Mouse (Mus musculus) lung, embryonic 16.5 days (tissue): ENCODE results near the gene S100a7a. TPM values are rescaled to one million over a fixed set of nuclear protein-coding genes. Genes with fewer than 3 reads are reported as not detected.
A peak's percentile ranks its signal among the peaks of the same experiment; 100 is the strongest.

Experiments used
- ATAC-seq: fragments of 200-750 bp; cut with Nextera tagmentation; 2 replicates; pipeline ENCODE4 v1.8.0; 2017; ENCODE audit warnings: low read depth, mild to moderate bottlenecking, moderate library complexity
- H3K27ac ChIP-seq: fragments of 300-500 bp; sonication (generic); 2 replicates; pipeline ENCODE4 v1.5.1; 2014; ENCODE audit warnings: mild to moderate bottlenecking, control low read depth, low read length
- H3K27me3 ChIP-seq: fragments of 300-500 bp; sonication (generic); 2 replicates; pipeline ENCODE4 v1.6.1; 2014; ENCODE audit warnings: low read depth, low read length, mixed read lengths; ENCODE audit not compliant: control insufficient read depth, insufficient read depth
- H3K36me3 ChIP-seq: fragments of 300-500 bp; sonication (generic); 2 replicates; pipeline ENCODE4 v1.6.1; 2014; ENCODE audit warnings: low read length; ENCODE audit not compliant: control insufficient read depth, insufficient read depth
- H3K4me1 ChIP-seq: fragments of 300-500 bp; sonication (generic); replicated peaks from 2 replicates; pipeline ENCODE4 v1.6.1; 2014; ENCODE audit warnings: low read length, mixed read lengths; ENCODE audit not compliant: control insufficient read depth, insufficient read depth
- H3K4me2 ChIP-seq: fragments of 300-500 bp; sonication (generic); 2 replicates; pipeline ENCODE4 v1.6.1; 2014; ENCODE audit warnings: low read depth, low read length, control low read depth
- H3K4me3 ChIP-seq: fragments of 300-500 bp; sonication (generic); 2 replicates; pipeline ENCODE4 v1.5.1; 2014; ENCODE audit warnings: mild to moderate bottlenecking, low read length, control low read depth
- H3K9ac ChIP-seq: fragments of 300-500 bp; sonication (generic); 2 replicates; pipeline ENCODE4 v1.6.1; 2014; ENCODE audit warnings: low read length, control low read depth
- H3K9me3 ChIP-seq: fragments of 300-500 bp; sonication (generic); 2 replicates; pipeline ENCODE4 v1.6.1; 2016; ENCODE audit warnings: low read length; ENCODE audit not compliant: control insufficient read depth
- WGBS: fragments of 180-500 bp; shearing (Covaris S2); extraction: QIAGEN DNeasy Blood & Tissue Kit; methylation state at CpG from one replicate; pipeline ENCODE4 v1.1.7; 2014; 5-methylcytosine and 5-hydroxymethylcytosine counted together
- polyA plus RNA-seq: library from polyadenylated mRNA; unstranded; fragments of >200 nt; fragmentation: Nextera tagmentation; extraction: Ambion mirVana; gene quantifications from 2 replicates; pipeline ENCODE4 v1.2.1, GENCODE M21; 2015

Gene S100a7a
- polyA plus RNA-seq, 1 experiment from 2014 or later: 0.11 TPM

DNA sequence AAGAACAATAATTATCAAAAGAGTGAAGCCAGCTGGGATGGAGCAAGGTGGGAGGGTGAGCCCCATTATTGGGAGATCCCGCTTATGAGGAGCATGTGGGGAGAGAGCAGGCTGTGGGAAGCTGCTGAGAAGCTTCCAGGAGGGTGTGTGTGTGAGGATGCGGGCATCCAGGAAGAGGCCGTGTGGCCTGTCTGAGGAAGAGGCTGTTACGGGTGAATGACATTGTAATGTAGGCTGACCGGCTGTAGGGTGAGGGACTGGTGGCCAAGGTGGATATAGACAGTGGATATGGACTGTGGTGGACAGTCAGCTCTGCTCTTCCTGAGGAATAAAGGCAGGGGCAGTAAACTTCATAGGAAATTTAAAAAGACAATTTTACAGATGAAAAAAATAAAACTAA is 28.3 kb upstream of the S100a7a start:
- Histone ChIP-seq H3K36me3 (no peaks in the 10 kb centered on the region), H3K4me1 (peaks cover 4% of the 10 kb centered on the region), H3K27me3 (no peaks in the 10 kb centered on the region), H3K9me3 (no peaks in the 10 kb centered on the region), H3K4me3 (no peak overlapping the region), H3K27ac (no peak overlapping the region; the same call in 1 of the 2 replicates), H3K4me2 (no peak overlapping the region), H3K9ac (no peak overlapping the region)
- WGBS: 69% methylated on average over 5 of the region's 5 CpGs
- no peak for ATAC-seq

DNA sequence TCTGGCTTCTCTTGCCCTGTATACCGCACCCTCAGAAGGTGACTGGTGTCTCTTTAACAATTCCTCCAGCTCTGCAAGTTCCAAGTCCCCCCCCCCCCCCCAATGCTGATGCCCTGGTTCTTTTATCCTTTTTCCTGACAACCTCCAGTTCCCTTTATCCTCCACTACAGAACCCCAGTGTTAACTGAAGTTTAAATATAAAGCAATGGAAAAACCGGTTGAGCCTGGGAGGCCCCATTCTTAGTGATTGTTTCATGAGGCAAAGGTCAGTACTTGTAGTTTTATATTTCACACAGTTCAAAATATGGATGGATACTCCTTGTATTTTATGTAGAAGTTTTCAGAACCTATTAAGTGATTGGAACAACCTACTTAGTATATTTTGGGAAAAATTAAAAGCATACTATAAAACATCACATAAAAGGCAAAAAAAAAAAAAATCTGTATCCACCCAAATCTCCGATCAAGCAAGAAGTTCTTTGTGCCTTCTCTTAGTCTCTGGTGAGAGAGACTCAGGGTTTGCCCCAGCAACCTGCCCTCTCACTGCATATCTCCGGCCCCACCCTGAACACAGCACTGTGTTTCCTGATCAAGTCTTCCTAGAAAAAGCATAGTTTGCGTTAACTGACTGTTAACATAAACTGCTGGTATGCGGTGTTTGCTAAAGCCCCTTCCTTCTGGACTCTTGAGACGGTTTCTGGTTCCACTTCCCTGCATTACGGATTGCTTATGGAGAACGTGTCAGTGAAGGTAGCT is 27.4 kb upstream of the S100a7a start:
- Histone ChIP-seq H3K9me3 (no peaks in the 10 kb centered on the region), H3K4me3 (no peak overlapping the region), H3K27me3 (no peaks in the 10 kb centered on the region), H3K4me2 (no peak overlapping the region), H3K9ac (no peak overlapping the region), H3K4me1 (peaks cover 4% of the 10 kb centered on the region), H3K27ac (peak overlapping the region; percentile 72), H3K36me3 (no peaks in the 10 kb centered on the region)
- 30% methylated on average over 9 of the region's 9 CpGs for WGBS
- peak; percentile 51; the same call in 1 of the 2 replicates for ATAC-seq

DNA sequence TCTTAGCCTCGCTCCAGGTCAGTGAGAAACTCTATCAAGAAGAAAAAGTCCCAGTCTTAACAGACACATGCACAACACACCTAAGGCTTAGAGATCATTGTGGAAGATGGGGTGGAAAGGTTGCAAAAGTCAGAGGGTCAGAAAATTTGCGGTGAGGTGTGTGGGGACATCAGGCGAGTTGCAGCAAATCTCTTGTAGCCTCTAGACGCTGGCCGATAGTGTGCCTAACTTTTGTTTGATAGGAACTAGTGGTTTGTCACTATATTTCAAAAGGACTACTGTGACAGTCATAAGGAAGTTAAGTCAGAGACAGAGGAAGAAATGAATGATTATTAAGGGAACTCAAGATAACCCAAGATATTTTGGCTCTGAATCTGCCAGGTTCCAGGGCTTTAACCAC is 26.5 kb upstream of the S100a7a start:
- 80% methylated on average over 5 of the region's 5 CpGs for WGBS
- ATAC-seq: no peak
- H3K9me3 ChIP-seq: no peaks in the 10 kb centered on the region
- H3K9ac ChIP-seq: no peak overlapping the region
- H3K4me2 ChIP-seq: no peak overlapping the region
- peak overlapping the region; percentile 72 for H3K27ac ChIP-seq
- H3K4me1 ChIP-seq: peaks cover 4% of the 10 kb centered on the region
- no peaks in the 10 kb centered on the region for H3K36me3 ChIP-seq
- H3K27me3 ChIP-seq: no peaks in the 10 kb centered on the region
- no peak overlapping the region for H3K4me3 ChIP-seq

DNA sequence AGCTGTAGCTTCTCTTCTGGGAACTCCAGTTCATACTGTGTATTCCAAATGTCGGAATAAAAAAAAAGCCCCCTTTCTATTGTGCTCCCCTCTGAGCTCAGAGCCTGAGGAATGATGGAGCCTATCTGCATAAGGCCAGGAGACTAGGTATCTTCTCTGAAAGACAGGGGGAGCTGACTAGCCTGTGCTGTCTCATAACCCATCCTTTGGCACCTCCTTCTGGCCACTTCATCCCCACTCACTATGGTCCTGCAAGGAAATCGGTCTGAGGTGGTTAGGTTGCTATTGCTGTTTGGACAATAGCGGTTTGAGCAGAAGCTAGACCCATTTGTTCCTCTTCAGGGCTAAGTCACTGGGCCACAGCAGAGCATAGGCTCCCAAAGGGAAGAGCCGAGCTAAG is 26.0 kb upstream of the S100a7a start:
- Histone ChIP-seq H3K27me3 (no peaks in the 10 kb centered on the region), H3K4me2 (no peak overlapping the region), H3K9me3 (no peaks in the 10 kb centered on the region), H3K4me3 (no peak overlapping the region), H3K4me1 (peaks cover 4% of the 10 kb centered on the region), H3K36me3 (no peaks in the 10 kb centered on the region), H3K9ac (no peak overlapping the region), H3K27ac (no peak overlapping the region)
- no peak for ATAC-seq
- WGBS: 54% methylated on average over 4 of the region's 4 CpGs

DNA sequence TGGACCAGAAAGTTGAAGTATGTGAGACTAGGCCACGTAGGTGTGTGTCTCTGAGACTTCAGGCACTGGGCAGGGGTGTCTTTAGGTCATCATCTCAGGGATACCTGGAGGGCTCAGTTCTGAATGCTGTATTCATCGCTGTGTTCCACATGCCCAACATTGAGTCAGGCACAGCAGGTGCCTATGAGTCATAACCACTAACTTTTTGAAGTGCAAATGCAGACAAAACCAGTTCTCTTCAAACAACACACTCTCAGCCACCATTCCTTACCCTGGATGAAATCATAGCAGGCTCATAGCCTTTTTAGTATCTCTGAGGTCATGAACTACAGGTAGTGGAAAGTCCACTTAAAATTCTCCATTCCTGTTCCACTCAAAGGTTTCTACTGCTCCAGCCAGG is 24.5 kb upstream of the S100a7a start:
- no peak for ATAC-seq
- WGBS: 61% methylated on average over 2 of the region's 2 CpGs
- Histone ChIP-seq H3K4me1 (no peaks in the 10 kb centered on the region; the same call in 1 of the 2 replicates), H3K36me3 (no peaks in the 10 kb centered on the region), H3K27ac (no peak overlapping the region), H3K9ac (no peak overlapping the region), H3K9me3 (no peaks in the 10 kb centered on the region), H3K4me2 (no peak overlapping the region), H3K27me3 (no peaks in the 10 kb centered on the region), H3K4me3 (no peak overlapping the region)

DNA sequence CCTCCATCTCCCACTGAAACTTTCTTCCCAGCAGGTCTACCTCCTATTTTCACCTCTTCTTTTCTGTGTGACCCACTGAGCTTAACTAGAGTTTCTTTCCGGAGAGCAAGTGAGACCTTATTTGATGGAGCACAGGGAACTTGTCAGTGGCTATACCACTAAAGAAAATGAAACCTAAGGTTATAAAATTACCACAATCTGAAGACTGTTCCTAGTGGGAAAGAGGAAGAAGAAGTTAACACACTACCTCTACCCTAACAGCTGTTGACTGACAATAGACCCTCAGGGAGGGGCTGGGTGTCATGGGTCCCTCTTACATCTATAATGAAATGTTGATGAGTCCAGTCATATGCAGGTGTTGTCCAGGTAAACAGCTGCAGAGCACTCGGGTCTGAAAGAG is 21.8 kb upstream of the S100a7a start:
- Histone ChIP-seq H3K36me3 (no peaks in the 10 kb centered on the region), H3K4me2 (no peak overlapping the region), H3K9me3 (no peaks in the 10 kb centered on the region), H3K27me3 (no peaks in the 10 kb centered on the region), H3K4me3 (no peak overlapping the region), H3K27ac (no peak overlapping the region), H3K4me1 (no peaks in the 10 kb centered on the region), H3K9ac (no peak overlapping the region)
- no peak for ATAC-seq
- WGBS: 70% methylated on average over 2 of the region's 2 CpGs

DNA sequence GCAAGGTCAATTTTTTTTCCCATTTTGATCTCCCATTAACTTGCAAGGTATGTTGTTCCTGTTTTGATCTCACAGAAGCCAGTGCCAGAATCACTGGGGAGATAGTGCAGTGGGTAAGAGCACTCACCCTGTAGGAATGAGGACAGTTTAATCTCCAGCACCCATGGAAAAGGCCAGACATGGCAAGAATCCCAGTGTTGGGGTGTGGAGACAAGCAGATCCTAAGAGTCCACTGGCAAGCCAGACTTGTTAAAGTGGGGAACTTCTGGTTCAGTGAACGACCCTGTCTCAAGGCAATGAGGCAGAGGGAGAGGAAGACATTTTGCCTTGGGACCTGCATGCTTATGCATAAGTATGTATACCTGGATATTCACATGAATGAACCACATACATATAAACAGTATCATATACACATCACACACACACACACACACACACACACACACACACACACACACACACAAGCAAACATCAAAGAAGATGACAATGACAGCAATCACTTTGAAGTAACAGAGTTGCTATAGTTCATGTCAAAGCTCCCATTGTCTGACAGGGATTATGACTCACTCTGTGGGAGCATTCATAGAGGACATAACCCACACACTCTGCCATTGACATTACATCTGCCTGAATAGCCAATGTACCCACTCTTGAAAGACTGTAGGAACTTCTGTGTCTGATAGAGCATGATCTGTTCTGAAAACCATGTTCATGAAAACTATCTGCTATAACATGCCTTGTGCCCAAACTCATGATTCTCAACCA is 15.1 kb upstream of the S100a7a start:
- H3K27me3 ChIP-seq: no peaks in the 10 kb centered on the region
- H3K4me1 ChIP-seq: no peaks in the 10 kb centered on the region
- H3K4me3 ChIP-seq: no peak overlapping the region
- H3K27ac ChIP-seq: no peak overlapping the region
- 50% methylated on average over 1 of the region's 1 CpGs for WGBS
- no peaks in the 10 kb centered on the region for H3K9me3 ChIP-seq
- no peak overlapping the region for H3K9ac ChIP-seq
- ATAC-seq: no peak
- H3K4me2 ChIP-seq: no peak overlapping the region
- H3K36me3 ChIP-seq: no peaks in the 10 kb centered on the region

DNA sequence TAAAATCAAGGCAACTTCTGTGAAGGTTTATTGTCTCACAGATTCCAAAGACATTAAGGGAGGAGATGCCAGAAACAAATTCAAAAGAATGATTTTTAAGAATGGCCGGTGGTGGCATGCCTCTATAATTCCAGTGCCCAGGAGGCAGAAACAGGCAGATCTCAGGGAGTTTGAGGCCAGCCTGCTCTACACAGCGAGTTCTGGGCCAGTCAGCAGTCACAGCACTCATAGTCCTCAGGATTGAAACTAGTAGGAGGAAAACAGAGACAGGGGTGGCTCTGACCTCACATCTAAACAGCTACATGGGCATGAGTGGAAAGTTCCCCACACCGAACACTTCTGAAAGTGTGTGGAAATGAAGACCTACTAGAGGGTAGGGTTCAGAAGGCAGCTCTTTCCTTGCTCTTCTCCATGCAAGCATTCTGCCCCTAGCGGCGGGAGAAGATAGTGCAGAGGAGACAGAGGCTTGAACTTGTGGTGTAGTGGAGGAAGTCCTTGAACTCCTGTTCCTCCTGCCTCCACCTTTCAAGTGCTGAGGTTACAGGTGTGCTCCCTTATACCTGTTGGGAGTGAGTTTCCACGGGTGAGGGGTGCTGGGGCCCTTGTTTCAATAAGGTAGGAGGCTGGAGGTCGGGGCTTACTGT is 14.2 kb upstream of the S100a7a start:
- Histone ChIP-seq H3K4me3 (no peak overlapping the region), H3K27ac (no peak overlapping the region), H3K9ac (no peak overlapping the region), H3K4me2 (no peak overlapping the region), H3K4me1 (no peaks in the 10 kb centered on the region), H3K27me3 (no peaks in the 10 kb centered on the region), H3K9me3 (no peaks in the 10 kb centered on the region), H3K36me3 (no peaks in the 10 kb centered on the region)
- ATAC-seq: no peak
- WGBS: 51% methylated on average over 7 of the region's 7 CpGs

DNA sequence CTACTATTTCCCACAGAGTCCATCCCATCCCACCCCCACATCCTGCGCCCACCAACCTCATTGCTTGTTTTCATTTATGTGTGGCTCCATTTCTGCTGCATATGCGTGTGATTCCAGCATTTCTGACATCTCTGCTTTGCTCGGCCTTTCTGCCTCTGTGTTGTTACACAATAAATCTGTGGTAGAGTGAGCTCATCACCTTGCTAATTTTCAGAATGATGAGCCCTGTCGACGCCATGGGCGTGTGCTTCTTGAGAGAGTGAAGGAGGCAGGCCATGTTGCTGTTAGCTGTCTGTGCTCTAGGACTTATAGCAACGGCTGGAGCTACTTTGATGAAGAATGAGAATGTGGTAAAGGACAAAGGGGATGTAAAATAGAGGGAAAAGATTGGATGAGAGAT is 12.8 kb upstream of the S100a7a start:
- no peak overlapping the region for H3K4me2 ChIP-seq
- no peaks in the 10 kb centered on the region for H3K36me3 ChIP-seq
- H3K4me1 ChIP-seq: no peaks in the 10 kb centered on the region
- H3K9me3 ChIP-seq: no peaks in the 10 kb centered on the region
- 73% methylated on average over 7 of the region's 7 CpGs for WGBS
- no peak for ATAC-seq
- H3K27ac ChIP-seq: no peak overlapping the region
- no peak overlapping the region for H3K9ac ChIP-seq
- H3K4me3 ChIP-seq: no peak overlapping the region
- H3K27me3 ChIP-seq: no peaks in the 10 kb centered on the region
